Mouse (Mus musculus): Measurements from ENCODE around the gene Vamp1. TPM values are rescaled to one million over a fixed set of nuclear protein-coding genes. Genes with fewer than 3 reads are reported as not detected.

Gene Vamp1
- 100 to 1,000 TPM; 111 to 145 TPM for total RNA-seq (2021)
- long read RNA-seq, experiment 1, full-length matches to known transcripts = 14 of 31 reads
- long read RNA-seq, experiment 1, partial matches to known transcripts = 14 of 31 reads
- long read RNA-seq, experiment 1, other reads (novel, unspliced or antisense) = 3 of 31 reads
- long read RNA-seq, experiment 2, transcript Vamp1-201 (5 exons, 2,772 nt) = major isoform, 7 of 39 reads
- long read RNA-seq, experiment 2, partial matches to known transcripts = 28 of 39 reads
- long read RNA-seq, experiment 2, other reads (novel, unspliced or antisense) = 2 of 39 reads

- peak; percentile 93 to 95 for DNase-seq (ENCODE audit: low spot score in 2 of 2)
These were observed at the start of gene Vamp1 for GRCm38 (mm10) chr6:125215148-125215954. Gene Vamp1 (plus strand): TSS chr6:125215551.

DNA sequence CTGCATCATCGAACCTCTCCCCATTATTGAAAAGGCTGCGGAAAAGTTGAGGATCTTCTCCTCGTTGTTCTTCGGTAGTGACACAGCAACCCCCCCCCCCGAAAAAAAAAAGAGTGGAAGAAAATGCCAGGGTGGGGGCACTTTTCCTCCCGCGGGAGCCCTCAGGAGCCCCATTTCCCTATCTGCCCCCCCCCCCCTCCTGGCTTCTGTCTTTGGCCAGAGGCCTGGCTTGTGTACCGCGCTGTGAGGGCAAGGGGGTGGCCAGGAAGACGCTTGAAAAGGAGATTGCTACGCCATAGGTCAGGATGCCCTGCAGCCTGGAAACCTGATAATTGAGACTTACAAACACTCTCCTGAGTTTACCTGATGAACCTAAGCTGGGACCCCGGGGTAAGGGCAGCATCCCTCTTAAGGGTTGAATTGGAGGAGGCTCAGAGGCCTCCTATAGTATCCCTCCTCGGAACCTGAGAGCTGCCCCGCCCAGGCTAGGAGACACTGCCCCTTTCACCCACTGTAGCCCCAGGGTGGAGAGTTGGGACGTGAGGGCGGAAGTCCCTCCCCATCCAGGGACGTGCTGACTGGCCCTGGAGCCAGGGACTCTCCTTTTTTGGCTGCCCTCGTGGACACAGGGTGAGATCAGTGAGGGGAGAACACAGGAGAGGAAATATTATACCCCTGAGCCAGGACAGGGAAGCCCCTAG lies 49.1 kb upstream of the Vamp1 start, which contains the start of gene Gapdh:
Gene Gapdh (minus strand): TSS at position 417 of the 701 bp plus-strand sequence.
- DNase-seq (ENCODE audit: low spot score in 2 of 2) = peak; percentile 36 to 44

DNA sequence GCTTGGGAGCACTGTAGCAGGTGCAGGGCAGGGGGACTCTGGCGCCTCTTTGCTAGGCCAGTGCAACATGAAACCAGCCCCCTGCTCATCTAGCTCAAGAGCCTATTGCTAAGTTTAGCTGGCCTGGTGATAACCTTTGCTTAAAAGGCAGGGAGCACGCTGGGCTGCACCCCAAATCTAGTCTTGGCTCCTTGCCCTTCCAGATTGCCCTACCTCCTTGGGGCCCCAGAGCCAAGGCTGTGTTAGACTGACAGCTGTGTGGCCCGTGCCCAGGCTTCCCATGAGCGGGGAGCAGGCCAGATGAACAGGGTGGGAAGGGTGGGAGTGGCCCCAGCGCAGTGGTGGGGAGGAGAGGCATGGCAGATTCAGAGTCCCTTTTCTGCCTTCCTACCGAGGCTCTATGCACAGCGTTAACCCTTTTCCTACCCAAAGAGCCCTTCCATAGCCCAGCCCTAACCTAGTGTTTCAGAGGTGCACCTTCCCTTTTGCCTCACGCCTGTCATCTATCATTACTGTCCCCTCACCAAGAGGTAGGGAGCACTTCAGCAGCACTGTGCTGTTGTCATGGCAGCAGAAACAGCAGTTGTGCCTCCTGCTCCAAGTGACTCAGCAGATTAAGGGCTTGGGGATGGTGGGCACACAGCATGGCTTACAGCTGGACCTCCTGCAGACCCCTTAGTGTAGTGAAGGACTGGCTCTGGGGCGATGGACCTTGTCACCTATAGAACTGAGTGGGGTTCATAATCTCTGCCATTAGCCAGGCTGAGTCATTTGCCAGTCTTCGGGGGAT lies 48.3 kb upstream of the Vamp1 start:
- peak; percentile 34 to 49 for DNase-seq (ENCODE audit: low spot score in 2 of 2)

DNA sequence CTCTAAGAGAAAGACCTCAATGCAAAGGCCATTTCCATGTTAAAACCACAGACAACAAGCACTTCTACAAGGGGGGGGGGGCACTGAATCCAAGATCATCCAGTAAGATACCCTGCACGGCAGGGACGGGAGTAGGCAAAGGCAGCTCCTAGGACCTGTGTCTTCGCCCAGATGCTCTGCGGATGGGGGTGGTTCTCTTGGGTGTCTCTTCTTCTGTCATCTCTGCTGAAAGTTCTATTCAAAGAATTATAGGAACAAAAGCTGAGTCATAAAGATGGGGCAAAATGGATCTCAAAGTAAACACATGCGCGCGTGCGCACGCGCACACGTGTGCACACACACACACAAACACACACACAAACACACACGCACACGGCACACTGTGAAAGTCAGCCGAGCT lies 47.3 kb upstream of the Vamp1 start:
- DNase-seq (ENCODE audit: low spot score in 2 of 2) = peak in 1 of 2 experiments; percentile 42

DNA sequence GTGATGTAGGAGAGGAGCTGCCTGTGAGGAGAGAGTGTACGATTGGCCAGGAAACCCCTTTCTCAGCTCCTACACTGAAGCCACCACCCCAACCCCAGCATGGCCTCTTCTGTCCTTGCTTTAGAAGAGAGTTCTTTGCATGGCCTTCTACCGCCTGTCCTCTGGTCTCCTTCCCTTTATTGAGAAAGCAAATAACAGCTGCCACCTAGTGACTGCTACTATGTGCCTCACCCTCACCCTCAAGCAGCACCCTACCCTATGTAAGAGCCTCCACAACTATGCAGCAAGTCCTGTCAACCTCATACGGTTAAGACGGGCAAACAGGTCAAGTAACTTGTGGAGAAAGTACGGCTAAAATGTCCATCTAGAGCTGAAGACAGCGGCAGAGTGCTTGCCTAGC lies 45.2 kb upstream of the Vamp1 start:
- DNase-seq (ENCODE audit: low spot score in 2 of 2) = no peak

- DNase-seq (ENCODE audit: low spot score in 2 of 2) = no peak
These were observed 42.9 kb upstream of the Vamp1 start for GRCm38 (mm10) chr6:125172474-125172873.

GRCm38 (mm10) chr6:125173256-125173655 lies 42.1 kb upstream of the Vamp1 start:
- DNase-seq (ENCODE audit: low spot score in 2 of 2) = no peak

DNA sequence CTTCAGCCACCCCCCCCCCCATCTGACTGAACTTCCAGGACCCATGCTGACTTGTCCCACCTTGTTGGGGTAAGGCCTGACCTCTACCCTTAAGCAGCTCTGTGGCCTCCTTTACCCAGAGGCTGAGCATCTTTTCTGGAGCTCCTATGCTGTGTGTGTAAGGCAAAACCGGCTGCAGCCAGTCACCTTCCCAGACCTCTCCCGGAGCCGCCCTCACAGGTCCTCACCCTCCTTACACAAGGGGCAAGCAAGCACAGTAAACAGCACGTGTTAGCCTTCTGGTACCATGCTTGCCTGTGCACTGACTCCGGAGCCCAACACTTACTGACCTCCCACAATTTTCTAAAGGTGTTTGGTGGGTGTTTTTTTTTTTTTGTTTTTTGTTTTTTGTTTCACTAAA lies 39.9 kb upstream of the Vamp1 start:
- DNase-seq (ENCODE audit: low spot score in 2 of 2) = no peak

- no peak for DNase-seq (ENCODE audit: low spot score in 2 of 2)
These were observed 35.8 kb upstream of the Vamp1 start for GRCm38 (mm10) chr6:125179601-125180000.

DNA sequence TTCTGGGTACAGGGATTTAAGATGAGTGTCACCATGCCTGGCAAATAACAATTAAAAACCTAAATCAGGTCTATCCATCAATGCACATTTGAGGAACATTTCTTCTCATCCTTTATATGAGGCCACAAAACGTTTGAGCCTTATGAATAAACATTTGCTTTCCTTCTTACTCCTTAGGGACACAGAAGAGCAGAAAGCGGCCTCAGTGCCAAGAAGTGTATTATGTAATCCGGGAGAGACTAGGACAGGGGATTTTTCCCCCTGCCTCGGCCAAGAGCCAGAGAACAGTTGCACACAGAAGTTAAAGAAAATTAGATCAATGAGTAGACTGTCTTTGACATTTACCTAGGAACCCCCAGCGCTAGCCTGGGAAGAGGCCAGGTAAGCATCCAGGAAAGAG lies 33.2 kb upstream of the Vamp1 start:
- no peak for DNase-seq (ENCODE audit: low spot score in 2 of 2)

DNA sequence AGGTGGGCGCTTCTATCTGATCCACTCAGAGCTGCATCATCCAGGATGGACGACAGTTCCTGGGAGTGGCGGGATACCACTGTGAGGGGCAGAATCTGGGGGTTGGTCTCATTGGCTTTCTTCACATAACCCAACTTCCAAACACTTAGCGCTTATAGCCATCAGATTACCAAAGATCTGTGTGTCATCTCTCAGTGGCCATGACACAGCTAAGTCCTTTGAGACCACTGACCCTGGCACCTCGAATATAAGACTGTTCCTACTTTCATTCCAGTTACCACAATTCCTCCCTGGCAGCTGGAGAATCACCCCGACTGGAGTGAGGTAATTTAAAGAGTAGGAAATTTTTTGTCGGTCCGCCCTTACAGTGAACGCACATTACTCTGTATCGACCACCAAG lies 29.1 kb upstream of the Vamp1 start:
- no peak for DNase-seq (ENCODE audit: low spot score in 2 of 2)

GRCm38 (mm10) chr6:125190816-125191215 lies 24.5 kb upstream of the Vamp1 start:
- DNase-seq (ENCODE audit: low spot score in 2 of 2) = no peak

- DNase-seq (ENCODE audit: low spot score in 2 of 2) = peak; percentile 95 to 98
These were observed 23.9 kb upstream of the Vamp1 start, which contains the start of the genes Ncapd2 and Mrpl51 for GRCm38 (mm10) chr6:125191332-125192015. Gene Ncapd2 (minus strand): TSS chr6:125191701. Gene Mrpl51 (plus strand): TSS chr6:125191801.

DNA sequence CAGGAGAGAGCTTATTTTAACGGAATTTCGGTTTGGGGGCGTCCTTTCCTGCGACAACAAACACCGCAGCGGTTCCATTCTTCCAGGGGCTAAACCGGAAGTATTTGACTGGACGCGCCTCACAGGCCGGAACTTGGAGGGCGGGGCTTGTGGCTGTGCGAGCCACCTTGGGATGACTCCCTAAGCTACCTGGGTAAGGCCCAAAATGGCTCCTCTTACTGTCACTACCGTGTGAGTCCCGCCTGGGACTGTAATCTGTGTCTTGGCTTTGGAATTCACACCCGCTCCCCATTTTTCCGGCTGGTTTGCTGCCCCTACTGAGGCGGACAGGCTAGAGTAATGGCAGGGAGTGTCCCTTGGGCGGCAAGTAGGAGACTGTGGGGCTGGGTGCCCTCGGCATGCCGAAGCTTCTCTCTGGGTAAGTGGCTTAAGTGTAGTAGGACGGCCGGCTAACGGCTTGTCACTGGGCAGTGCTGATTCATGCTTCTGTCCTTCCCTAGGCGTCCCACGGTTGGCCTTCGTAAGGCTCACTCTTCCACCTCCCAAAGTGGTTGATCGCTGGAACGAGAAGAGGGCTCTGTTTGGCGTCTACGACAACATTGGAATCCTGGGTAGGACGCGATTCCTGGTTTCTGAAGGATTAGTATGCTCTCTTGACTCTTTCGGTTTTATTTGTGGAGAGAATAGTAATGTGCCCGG lies 23.2 kb upstream of the Vamp1 start:
- peak; percentile 88 to 91 for DNase-seq (ENCODE audit: low spot score in 2 of 2)

DNA sequence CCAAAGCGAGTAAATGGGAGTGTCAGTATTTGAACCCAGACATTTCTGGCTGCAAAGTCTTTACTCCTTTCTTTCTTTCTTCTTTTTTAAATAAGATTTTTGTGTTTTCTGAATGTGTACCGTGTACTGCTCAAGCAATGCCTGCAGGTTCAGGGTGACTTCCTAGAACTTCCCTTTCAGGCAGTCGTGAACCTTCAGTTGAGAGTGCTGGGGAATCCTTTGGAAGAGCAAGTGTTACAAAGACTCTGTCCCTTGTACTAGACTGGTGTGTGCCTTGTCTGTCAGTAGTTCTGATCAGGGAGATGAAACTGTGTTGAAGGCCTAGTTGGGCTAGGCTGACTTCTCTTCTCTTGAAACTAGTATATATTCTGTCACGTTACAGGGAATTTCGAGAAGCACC lies 22.5 kb upstream of the Vamp1 start:
- no peak for DNase-seq (ENCODE audit: low spot score in 2 of 2)

DNA sequence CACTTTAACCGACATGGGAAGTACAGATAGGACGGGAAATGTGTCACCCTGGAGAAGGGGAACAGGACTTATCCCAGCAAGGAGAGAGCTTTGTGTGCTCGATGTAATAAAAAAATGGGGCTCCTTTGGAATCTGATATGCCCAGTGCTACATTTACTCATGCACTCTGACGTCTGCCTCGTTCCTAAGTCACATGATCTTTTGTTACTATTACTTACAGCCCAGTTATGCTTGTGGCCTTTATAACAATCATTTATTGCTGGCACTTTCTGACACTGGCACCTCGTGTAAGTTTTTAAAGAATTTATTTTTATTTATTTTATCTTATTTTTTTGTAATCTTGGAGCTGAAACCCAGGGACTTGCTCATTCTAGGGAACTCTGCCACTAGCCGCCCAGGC lies 22.0 kb upstream of the Vamp1 start:
- no peak for DNase-seq (ENCODE audit: low spot score in 2 of 2)

- DNase-seq (ENCODE audit: low spot score in 2 of 2) = no peak
These were observed 19.7 kb upstream of the Vamp1 start for GRCm38 (mm10) chr6:125195541-125196075.

DNA sequence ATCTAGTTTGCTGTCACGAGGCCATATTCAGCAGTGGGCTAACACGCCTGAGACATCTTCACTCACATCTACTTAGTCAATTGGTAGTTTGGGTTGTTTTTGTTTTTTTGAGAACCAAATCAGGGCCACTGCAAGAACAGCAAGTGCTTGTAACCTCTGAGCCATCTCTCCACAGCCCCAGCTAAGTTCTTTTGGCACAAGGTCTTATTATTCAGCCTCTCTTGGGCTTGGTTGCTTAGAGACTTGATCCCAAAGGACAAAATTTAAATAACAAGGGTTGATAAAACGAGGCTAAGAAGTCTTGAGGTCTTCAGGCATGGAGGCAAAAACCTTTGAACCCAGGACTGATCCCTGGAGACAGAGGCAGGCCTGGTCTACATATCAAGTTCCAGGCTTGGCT lies 19.1 kb upstream of the Vamp1 start:
- no peak for DNase-seq (ENCODE audit: low spot score in 2 of 2)

GRCm38 (mm10) chr6:125197166-125197565 lies 18.2 kb upstream of the Vamp1 start:
- DNase-seq (ENCODE audit: low spot score in 2 of 2) = no peak

Measured in left cerebral cortex, adult 18-20 months (tissue).